8 mouse cellular contexts compared by ENCODE assay signal in the genomic region with DNA sequence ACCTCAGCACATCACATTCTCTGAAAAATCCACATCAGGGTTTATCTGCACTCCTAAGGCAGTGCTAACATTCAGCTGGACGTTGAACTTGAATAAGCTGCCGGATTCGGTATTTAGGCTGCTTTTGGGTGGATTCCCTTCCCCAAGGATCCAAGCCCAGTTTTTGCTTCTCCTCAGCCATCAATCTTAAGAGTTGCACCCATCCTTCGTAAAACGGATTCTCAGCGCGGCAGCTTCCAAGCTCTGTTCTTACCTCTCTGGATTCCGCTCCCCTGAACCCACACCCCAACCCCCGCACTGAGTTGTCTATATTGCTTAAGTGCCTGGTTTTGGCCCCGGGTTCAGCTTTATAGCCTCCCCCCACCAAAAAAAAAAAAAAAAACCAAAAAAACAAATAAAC. TPM values are rescaled to one million over a fixed set of nuclear protein-coding genes. Genes with fewer than 3 reads are reported as not detected.
A peak's percentile ranks its signal among the peaks of the same experiment; 100 is the strongest.
DNase-seq lines count a peak whose midpoint lies in the region; ATAC-seq and TF ChIP-seq lines count a peak whose summit lies in the region.

No protein-coding gene starts in this region.

- peak overlapping the region; percentile 95 for H3K4me2 ChIP-seq in neural tube, embryonic 11.5 days (ENCODE audit: low read depth)

- TF ChIP-seq CTCF in embryonic fibroblast, embryonic 13.5 days (IDR thresholded peaks at IDR 0.05; ENCODE audit: borderline replicate concordance, insufficient read depth, low read length): no peak

- no peaks in the 10 kb centered on the region for H3K36me3 ChIP-seq in neural tube, embryonic 11.5 days (ENCODE audit: control insufficient read depth, insufficient read depth, low read length)

- H3K9ac ChIP-seq in neural tube, embryonic 11.5 days (ENCODE audit: low read length): peak overlapping the region; percentile 7; the same call in 1 of the 2 replicates

- peak; percentile 49 for DNase-seq in layer of hippocampus, adult 9-11 months
- DNase-seq in layer of hippocampus, adult 9-10 months (ENCODE audit: low spot score): no peak
- DNase-seq in cerebellum, adult 11-12 months: peak; percentile 75
- peak; percentile 44 for DNase-seq in kidney, postnatal 14 days
- DNase-seq in neural tube, embryonic 11.5 days (ENCODE audit: low spot score): peak; percentile 39
- DNase-seq in gastrocnemius, postnatal 14 days: no peak
- DNase-seq in T-cell, adult 2 months (ENCODE audit: low spot score): no peak

- H3K9me3 ChIP-seq in neural tube, embryonic 11.5 days (ENCODE audit: control insufficient read depth, low read length): no peaks in the 10 kb centered on the region

- H3K4me3 ChIP-seq in embryonic fibroblast, embryonic 13.5 days (ENCODE audit: insufficient read depth, low read length): 0 out of 2 replicates have a peak overlapping the region, but pooled peaks have one; percentile 26
- H3K4me3 ChIP-seq in neural tube, embryonic 11.5 days (ENCODE audit: low read depth, low read length): peak overlapping the region; percentile 94

- peaks cover 6% of the 10 kb centered on the region for H3K4me1 ChIP-seq in embryonic fibroblast, embryonic 13.5 days (ENCODE audit: control insufficient read depth, insufficient read depth, low read length)
- H3K4me1 ChIP-seq in neural tube, embryonic 11.5 days (ENCODE audit: control insufficient read depth, insufficient read depth, low read length): peaks cover 17% of the 10 kb centered on the region

- intact Hi-C loops in gastrocnemius, postnatal 14 days (cut with DNase I; ENCODE audit: low total_unique reads): loop anchor here (5.0 kb wide), 1 partner anchor 176 kb away; no protein-coding TSS in a partner anchor

- peak; percentile 32; the same call in 1 of the 2 replicates for TF ChIP-seq POLR2A in embryonic fibroblast, embryonic 13.5 days (IDR thresholded peaks at IDR 0.05; ENCODE audit: low read depth, low read length)

- WGBS in neural tube, embryonic 11.5 days: 2% methylated on average over 10 of the region's 10 CpGs

- H3K27ac ChIP-seq in embryonic fibroblast, embryonic 13.5 days (ENCODE audit: insufficient read depth, low read length): 0 out of 2 replicates have a peak overlapping the region, but pooled peaks have one; percentile 23
- H3K27ac ChIP-seq in neural tube, embryonic 11.5 days (ENCODE audit: low read depth, low read length): no peak overlapping the region

- no peaks in the 10 kb centered on the region; the same call in 1 of the 2 replicates for H3K27me3 ChIP-seq in neural tube, embryonic 11.5 days (ENCODE audit: control insufficient read depth, insufficient read depth, low read length)

- no peak for ATAC-seq in neural tube, embryonic 11.5 days (ENCODE audit: insufficient read depth, low FRiP score, low TSS enrichment)

RNA-seq across cellular contexts. Expression of a gene that starts 1.4 kb away (rescaled TPM):
- 67.4 and 95.4 TPM in 2 replicates for polyA plus RNA-seq in embryonic fibroblast, embryonic 13.5 days (2011; ENCODE audit: insufficient read length, low read depth, missing spikeins)
- 20.6 and 21.6 TPM in 2 replicates for polyA plus RNA-seq in neural tube, embryonic 11.5 days (2014; fragmentation: Nextera tagmentation; extraction: Ambion mirVana)
- 10 to 100 TPM; 16.2 to 17.2 TPM for total RNA-seq in gastrocnemius, postnatal 14 days (2021)

RNA-seq across cellular contexts. Expression of a gene that starts 56.5 kb away (rescaled TPM):
- polyA plus RNA-seq in embryonic fibroblast, embryonic 13.5 days (2011; ENCODE audit: insufficient read length, low read depth, missing spikeins): not detected in 2 replicates
- polyA plus RNA-seq in neural tube, embryonic 11.5 days (2014; fragmentation: Nextera tagmentation; extraction: Ambion mirVana): 0.44 and 0.57 TPM in 2 replicates
- under 1 TPM; 0.11 to 0.14 TPM for total RNA-seq in gastrocnemius, postnatal 14 days (2021)

RNA-seq across cellular contexts. Expression of a gene that starts 56.9 kb away (rescaled TPM):
- polyA plus RNA-seq in embryonic fibroblast, embryonic 13.5 days (2011; ENCODE audit: insufficient read length, low read depth, missing spikeins): 16.6 and 17.2 TPM in 2 replicates
- 78.4 and 84.2 TPM in 2 replicates for polyA plus RNA-seq in neural tube, embryonic 11.5 days (2014; fragmentation: Nextera tagmentation; extraction: Ambion mirVana)
- 1 to 10 TPM; 2.0 to 3.1 TPM for total RNA-seq in gastrocnemius, postnatal 14 days (2021)

Comparison
In these comparisons a context has a peak if more than half of its experiments do, and no peak if none do; other contexts are left out.
1. DNase-seq: peak in layer of hippocampus, adult 9-11 months (single experiment), cerebellum, adult 11-12 months (single experiment), kidney, postnatal 14 days (single experiment) and neural tube, embryonic 11.5 days (single experiment); none in layer of hippocampus, adult 9-10 months (single experiment), gastrocnemius, postnatal 14 days (single experiment) and T-cell, adult 2 months (single experiment).